Mouse (Mus musculus) left cerebral cortex, adult 11 months (tissue): Measurements from ENCODE around the gene Palld.

Experiments used
- DNase-seq: peaks from one replicate; pipeline ENCODE4 v3.0.0; 2022; ENCODE audit warnings: low spot score

Palld gene

DNA sequence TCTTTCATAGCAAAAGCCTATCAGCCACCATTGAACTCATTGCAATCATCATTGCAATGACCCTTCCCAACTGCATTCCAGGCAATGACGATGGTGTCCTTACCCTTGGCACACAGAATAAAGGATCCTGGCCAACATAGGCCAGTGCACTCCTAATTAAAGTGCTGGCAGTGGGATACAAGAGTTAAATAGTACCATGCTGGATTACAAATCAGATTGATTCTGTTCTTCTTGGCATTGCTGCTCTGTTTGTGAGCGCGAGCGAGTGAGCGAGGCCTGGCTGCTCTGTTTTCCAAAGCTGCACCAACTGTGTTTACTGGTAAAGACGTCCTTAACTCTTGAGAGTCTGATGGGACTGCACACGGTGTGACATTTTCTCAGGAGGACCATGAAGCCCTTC, 37.1 kb downstream of the Palld start:
- DNase-seq, result no peak

DNA sequence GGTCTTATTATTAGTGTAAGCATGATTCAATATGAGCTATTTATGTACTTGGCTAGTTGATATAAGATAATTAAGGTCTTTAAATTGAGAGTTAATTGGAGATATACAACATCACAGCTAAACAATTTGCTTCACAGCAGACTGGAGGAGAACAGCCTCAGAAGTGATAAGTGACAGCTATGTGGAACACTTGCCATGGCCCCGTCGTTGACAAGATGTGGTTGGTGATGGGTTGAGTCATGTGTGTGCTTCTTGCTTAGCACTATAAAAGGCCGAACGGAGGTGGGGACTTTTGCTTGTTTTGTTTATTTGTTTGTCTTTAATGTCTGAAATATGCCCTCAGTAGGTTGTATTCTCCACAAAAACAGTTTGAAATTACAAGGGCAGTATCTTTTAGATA, 51.2 kb downstream of the Palld start:
- no peak for DNase-seq

DNA sequence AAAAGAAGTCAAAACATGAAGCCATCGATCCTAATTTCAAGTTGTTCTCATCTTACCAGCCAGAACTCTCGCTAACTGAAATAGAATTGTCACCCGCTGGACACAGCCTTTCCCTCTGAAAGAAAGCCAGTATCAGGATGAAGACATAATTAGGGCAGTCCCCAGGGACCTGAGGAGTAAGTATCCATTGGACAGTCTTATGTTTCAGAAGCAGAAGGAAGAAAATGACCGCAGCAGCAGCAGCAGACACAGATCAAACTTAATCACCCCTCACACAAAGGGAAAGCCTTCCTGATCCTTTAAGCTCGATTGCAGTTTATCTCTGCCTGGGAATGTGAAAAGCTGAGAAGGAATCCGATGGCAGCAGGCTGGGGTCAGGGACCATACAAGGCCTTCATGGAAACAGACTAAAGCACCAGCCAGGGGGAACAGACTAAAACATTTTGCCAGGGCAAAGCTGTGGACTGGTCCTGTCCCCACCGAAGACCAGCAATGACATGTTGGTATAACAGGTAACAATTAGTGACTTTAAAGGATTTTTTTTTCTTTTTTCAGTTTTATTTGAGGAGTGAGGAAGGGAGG, 53.8 kb downstream of the Palld start:
- DNase-seq, result no peak

DNA sequence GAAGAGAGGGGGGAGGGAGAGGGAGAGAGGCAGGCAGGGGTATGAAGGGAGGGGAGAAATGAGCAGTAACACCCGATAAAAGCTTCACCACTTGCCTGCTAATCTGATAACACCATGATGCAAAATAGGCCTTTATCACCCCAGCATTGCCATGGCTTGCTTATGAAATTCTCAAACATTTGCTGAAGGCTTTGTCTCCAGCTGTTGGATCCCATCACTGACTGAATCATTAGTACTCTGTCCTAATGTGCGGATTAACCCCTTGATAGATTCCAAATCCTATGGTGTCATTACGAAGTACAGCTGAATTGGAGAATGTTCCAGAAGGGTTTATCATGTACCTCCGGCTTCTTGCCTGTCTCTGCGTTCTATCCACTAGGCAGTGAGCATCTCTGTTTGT, 55.0 kb downstream of the Palld start:
- no peak for DNase-seq

DNA sequence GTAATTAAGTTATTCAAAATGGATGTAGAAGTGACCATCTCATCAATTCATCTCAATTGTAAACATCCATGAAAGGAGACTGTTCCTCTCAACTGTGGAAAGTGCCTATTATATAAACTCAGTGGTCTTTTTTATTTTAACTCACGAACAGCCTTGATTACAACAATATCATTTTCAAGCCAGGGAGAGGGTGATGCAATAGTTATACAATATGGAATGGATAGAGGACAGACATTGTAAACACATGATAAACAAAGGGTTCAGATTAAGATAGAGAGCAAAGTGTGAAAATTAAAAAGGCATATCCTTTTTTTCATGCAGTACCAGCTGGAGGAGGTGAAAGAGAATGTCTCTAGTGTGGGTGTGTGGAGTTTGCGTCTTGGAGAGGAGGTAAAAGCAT, 57.5 kb downstream of the Palld start:
- no peak for DNase-seq

DNA sequence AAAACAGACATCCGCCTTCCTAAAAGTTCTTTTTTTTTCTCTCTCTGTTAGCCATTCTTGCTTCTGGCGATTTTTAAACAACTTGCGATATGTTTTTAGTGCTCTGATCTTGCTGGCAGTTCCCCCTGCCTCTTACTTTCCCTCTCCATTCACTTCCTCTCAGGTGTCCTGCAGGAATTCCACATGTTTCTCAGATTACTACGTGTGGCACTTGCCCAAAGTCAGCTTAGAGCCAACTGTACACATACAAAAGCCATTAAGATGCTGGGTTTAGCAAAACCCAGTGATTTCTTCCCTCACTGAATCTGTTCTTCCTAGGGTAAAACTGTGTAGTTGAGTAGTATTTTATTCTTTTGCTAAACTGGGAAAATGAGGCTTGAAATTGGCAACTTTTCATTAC, 57.9 kb downstream of the Palld start:
- DNase-seq, result no peak

DNA sequence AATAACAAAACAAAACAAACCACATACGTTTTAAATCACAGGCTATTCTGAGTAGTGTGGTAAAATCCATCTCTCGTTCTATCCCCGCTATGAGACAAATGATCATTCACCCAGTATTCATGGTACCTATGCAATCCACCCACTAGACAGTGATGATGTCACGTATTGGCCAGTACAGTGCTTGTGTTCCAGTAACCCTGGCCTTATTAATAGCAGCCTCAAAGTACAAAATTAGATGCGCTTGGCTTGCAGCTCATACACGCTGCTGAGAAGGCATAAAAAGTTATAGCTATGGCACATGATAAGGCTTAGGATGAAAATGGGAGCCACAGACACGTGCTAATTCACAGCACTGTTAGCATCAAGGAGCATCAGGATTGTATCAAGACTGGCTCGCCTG, 58.7 kb downstream of the Palld start:
- no peak for DNase-seq

DNA sequence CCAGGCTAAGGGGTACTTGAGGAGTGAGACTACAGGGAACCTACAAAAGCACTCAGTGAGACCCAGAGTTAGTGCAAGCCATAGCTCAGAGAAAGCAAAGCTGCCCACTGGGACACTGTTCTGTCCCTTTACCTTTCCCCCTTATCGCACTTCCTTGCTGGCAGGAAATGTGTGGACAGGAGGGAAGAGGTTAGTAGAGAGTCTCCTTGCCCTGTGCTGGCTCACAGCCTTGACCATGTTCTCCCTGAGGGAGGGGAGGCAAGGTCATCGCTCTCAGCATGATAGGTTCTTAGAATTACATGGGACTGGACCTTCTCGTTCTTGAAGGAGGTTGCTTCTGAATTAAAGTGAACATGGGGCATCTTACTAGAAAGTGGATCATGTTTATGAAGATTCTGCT, 69.3 kb downstream of the Palld start:
- no peak for DNase-seq

DNA sequence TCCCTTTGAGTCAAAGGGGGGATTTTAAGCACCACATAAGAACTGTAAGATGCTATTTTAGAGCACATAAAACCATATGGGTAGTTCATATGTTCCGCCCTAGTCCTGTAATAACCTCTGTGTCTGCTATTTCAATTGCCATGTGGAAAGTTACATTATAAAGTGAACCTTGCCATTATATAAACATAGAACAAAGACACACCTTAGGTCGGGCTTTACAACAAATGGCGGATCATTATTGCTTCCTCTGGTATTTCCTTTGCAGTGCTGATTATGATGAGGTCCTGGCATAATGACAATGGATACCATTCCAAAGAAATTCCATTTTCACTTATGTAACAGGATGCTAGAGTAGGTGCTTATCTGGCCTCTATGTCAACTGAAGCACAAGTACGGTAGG, 70.5 kb downstream of the Palld start:
- DNase-seq, result no peak

DNA sequence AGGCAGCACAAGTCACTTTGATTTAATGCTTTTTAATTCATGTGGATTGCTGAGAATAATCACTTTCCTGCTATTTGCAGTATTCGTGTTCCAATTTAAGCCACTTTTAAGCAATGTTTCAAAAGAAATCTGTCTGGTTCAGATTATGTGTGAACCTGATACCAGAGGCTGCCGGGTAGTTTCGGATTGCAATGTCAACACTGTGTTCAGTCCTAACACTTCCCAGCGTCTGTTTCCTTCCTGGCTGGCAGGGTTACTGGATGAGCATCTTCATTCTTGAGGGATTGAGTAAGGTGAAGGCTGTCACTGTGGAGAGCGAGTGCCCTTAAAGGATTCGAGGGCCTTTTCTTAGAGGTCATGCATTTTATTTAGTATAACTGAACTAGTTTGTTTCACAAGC, 71.7 kb downstream of the Palld start:
- DNase-seq, result no peak

DNA sequence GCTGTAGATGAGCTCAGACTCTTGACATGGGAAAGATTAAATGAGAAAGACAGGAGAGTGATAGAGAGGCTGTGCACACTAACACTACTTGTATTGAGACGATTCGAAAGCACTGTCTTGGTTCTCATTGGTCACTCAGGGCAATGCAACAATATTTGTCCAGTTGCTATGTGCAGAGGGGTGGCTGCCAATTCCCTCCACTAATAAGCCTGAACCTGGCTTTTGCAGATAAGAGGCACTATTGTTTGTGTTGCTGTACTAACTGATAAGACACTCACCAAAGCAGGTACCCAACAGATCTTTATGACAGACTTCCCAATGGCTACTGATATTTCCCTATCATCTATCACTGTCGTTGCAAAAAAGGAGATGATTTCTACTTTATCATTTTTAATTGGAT, 77.9 kb downstream of the Palld start:
- DNase-seq, result no peak

DNA sequence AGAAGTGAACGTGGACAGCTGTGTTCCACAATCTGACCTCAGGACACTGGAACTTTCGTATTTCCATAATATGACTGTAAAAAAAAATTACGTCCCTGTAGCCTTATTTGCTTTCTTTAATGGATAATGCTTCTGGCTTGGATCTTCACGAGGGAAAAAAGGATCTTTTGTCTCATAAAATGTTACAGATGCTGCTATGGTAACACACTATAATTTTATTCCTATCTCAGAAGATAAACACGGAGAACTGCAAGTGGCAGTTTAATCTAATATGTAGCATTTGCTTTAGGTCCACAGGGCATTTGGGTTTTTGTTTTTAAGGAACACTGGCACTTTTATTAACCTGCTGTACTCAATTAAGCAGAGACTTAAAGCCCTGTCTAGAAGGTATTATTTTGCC, 79.3 kb downstream of the Palld start:
- no peak for DNase-seq

DNA sequence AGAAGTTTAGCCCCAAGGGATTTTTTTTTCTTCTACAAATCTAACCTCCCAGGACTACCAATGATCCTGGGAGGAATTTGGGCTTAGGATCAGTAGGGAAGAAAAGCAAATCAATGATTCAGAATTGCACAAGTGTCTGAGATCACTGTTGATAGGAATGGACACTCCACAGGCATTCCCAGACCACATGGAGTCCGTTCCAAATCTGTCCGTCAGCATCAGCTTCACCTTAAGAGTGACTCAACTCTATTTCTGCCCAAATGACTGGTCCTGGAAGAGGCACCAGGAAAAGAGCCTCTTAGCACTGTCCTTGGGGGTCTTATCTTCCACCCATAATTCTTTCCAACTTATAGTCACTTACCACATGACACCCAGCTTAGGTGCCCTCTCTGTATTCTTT, 98.7 kb downstream of the Palld start:
- no peak for DNase-seq

DNA sequence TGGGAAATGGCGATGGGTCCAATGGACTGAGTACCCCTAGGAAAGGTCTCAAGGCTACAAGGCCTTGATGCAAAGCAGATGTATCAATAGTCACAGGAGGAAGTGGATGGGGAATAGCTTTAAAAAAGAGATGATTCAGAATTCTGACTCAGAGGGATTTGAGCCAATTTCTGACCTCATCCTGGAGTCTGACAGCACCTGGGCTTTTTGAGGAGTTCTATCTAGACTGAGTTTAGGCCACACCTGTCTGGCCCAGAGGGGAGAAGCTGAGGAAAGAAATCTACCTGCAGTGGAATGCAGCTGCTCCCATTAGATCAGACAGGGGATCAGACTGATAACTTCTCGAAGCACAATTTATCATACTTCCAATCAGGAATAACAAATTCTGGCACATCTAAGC, 99.7 kb downstream of the Palld start:
- no peak for DNase-seq

DNA sequence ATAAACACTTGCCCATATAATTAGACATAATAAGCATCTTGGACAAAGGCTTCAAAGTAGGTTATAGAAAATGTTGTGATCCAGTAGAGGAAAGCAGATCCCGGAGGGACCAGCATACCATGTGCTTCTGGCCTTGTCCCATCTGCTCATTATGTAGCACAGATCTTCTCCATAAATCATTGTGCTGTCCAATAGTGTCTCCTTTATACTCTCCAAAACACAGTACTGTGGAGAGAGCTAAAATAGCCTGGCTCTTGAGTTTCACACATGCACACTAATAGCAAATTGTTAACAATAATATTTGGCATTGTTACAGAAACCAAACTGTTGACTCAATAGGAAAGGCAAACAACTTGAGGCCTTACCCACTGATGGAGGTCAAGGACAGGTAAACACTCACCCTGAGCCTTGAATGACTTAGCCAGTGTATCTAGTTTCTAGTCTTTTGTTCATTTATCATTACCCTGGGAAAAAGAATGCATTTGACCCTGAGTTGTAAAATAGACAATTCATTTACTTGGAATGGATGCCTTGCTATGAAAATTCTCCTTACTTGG, 105.0 kb downstream of the Palld start:
- no peak for DNase-seq

DNA sequence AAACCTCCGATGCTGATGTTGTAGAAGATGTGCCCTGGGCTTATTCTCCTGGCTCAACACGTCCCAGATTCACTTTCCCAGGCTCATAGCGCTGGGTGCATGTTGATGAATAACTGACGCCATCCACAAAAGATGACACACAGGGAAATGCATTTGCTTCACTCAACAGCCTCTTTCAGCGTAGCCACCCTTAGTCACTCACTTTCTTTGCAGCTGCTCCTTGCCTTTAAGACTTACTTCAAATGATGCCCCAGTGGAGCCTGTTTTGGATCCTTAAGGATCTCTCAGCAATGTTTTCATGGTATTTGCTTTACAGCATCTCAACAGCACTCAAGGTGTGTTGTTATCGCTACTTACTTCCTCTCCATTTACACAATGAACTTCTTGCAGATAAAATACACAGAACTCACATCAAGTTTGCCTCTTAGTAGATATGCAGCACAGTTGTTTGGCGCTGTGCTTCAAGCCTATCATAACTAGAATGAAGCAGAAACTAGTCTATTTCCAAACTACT, 105.9 kb downstream of the Palld start:
- no peak for DNase-seq

DNA sequence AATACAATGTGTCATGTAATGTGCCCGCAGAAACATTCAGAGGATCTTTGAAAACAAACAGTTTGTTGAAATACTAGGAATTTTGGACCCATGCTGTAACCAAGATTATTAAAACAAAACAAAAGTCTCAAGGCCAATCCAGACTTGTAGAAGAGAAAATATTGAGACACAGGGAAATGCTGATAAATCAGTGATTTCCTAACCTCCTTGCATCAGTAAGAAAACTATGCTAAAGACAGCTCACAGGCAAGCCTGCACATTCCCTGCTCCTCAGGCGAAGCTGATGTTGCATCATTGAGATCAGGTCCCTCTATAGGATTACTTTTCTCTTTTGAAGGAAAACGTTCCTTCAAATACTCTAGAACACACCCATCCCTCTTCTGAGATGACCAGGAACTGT, 112.5 kb downstream of the Palld start:
- no peak for DNase-seq

DNA sequence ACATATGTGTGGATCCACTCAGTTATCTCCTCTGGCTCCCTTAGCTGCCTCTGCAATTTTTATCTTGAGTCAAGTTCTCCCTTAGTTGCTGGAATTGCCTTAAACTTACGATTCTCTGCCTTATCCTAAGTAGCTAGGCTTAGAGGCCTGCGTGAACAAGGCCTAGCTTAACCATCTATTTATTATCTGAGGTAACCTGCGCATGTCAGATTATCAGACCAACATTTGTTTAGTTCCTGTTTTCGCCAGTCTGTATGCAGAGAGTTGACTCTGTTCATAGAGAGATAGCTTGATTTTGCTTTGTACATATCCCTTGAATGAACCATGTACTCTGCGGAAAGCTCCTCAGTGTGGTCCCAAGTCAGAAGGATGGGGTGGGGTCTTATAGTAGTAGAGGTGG, 113.2 kb downstream of the Palld start:
- DNase-seq, result no peak

DNA sequence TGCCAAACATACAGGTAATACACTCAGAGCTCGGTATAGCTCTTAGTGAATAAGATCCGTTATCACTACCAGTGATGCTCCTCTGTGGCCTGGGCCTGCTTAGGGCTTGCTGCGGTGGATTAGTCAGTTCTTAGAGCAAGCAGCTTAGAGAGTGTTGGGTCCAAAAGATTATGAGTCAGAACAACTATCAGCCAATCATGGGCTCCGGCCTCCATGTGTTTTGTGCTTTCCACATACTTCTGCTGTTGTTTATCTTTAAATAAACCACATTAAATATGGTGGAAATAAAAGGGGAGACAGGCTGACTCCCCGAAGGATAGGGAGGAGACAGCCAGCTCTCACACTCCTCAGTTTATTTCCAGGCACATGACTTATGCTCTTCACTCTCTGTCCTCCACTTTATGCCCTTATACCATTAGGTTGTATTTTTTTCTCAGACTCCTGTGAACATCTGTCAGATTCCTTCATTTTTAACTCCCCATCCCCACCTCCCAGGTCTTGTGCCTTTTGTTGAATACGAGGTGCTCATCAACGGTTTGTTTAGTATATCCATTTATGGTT, 119.5 kb downstream of the Palld start:
- no peak for DNase-seq

DNA sequence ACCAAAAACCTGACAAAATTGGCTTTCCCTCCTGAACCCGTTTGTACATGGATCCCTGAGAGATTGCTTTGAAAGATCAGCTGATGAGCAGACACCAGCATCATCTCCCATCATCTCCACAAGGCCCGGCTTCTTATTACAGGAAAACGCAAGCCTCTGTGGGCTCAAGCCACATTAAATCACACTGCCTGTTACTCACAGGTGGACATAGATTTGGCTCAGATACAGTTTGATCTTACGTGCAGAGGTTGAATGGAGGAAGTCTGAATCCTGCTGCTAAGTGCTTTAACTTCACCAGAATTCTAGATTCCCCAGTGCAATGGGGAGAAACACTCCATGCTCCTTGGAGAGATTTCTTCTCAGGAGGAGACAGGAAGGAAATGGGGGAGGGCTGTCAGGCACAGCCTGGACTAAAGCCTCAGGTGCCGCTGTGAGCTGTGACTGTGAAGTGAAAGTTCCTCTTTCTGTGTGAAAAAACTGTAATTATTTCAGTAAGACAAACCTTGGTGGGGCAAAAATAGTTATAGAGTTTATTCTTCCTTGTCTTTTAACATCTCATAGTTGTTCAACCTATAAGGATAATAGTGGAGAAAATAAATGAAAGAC, 121.7 kb downstream of the Palld start:
- DNase-seq, result no peak

DNA sequence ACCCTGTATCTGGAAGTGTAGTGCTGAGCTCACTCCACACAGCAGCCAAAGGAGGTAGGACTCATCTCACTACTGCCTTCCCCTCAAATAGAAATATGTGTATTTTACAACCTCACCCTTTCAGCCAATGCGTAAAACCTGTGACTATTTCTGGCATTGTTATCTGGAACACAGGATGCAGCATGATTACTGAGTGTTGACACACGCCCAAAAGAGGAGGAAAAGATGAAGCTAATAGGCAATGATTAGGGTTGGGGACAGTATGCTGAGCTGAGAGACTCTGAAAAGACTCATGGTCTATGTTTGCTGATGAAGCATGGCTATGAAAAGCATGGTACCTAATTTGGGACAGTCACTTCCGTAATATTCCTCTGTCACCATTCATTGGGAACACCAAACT, 124.3 kb downstream of the Palld start:
- DNase-seq, result no peak

DNA sequence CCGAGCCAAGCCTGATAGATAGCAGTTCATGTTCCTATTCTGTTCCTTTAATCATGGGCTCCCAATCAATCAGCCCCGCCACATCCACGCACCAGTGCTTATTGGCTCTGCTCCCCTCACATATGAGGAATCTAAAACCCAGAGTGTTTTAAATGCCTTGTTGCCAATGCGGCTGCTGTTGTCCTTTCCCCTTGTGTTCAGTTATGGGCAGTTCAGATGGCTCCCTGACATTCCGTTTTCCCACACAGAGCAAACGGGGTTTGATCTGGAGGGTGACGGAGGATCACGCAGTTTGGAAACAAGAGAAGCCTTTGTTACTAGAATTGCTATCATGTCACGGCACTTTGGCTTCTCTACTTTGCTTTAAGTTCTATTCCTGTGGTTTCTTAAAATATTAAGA, 125.9 kb downstream of the Palld start:
- DNase-seq, result no peak

DNA sequence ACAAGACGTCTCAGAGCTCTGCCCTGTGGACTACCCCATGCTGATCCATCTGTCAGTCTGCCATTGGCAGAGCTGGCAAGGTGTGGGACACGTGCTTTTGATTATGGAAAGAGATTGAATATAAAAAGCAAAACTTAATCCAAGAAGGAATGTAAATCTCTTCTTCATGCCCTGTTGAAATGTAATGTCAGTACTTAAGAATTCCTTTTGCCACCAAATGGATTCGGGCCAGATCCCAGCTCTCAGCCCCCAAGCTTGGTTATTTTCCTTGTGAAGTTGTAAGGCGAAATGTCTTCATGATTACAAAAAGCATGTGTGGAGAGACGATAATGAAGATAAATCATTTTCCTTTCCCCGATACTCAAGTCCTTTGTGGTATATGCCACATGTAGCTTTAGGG, 126.6 kb downstream of the Palld start:
- DNase-seq, result no peak

DNA sequence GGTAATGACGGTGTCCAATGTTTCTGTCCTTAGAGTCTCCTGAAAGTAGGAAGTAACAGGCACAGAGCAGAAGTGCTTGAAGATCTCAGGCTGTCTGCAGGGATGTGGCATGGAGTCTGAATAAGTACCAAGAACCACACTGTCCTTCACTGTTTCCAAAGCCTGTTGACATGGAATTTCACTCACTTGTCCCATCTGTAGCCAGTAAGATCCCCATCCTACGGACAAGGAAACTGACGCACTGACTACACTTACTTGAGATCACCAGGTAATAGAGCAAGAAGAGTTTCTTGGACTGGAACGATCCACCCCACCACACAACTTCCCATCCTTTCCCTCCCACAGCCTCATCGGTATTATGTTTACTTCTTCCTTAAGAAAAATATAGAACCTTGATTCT, 128.3 kb downstream of the Palld start:
- DNase-seq, result no peak
